Mouse (Mus musculus): ENCODE data around the gene Frrs1. TPM values are rescaled to one million over a fixed set of nuclear protein-coding genes. Genes with fewer than 3 reads are reported as not detected.
A peak's percentile ranks its signal among the peaks of the same experiment; 100 is the strongest.

Gene Frrs1
- polyA plus RNA-seq, 1 experiment from 2014 or later, result 9.4 TPM

GRCm38 (mm10) chr3:116914931-116915330, 55.7 kb downstream of the Frrs1 start:
- Histone ChIP-seq H3K36me3 (no peaks in the 10 kb centered on the region), H3K27me3 (no peaks in the 10 kb centered on the region), H3K4me2 (no peak overlapping the region), H3K9ac (replicated peaks) (no peak overlapping the region), H3K4me1 (replicated peaks) (no peaks in the 10 kb centered on the region), H3K4me3 (replicated peaks) (no peak overlapping the region), H3K9me3 (no peaks in the 10 kb centered on the region), H3K27ac (no peak overlapping the region)
- ATAC-seq (ENCODE audit: insufficient number of reproducible peaks, insufficient read depth, low FRiP score, low TSS enrichment, low read depth), result no peak
- WGBS, result 84% methylated on average over 3 of the region's 3 CpGs

- ATAC-seq (ENCODE audit: insufficient number of reproducible peaks, insufficient read depth, low FRiP score, low TSS enrichment, low read depth), result no peak
- Histone ChIP-seq H3K9ac (replicated peaks) (no peak overlapping the region), H3K4me1 (replicated peaks) (no peaks in the 10 kb centered on the region), H3K4me2 (no peak overlapping the region), H3K36me3 (no peaks in the 10 kb centered on the region), H3K27ac (no peak overlapping the region), H3K27me3 (no peaks in the 10 kb centered on the region), H3K4me3 (replicated peaks) (no peak overlapping the region), H3K9me3 (no peaks in the 10 kb centered on the region)
- 90% methylated on average over 4 of the region's 4 CpGs for WGBS
These were observed 57.8 kb downstream of the Frrs1 start for GRCm38 (mm10) chr3:116917016-116917415.

GRCm38 (mm10) chr3:116921535-116921934, 62.3 kb downstream of the Frrs1 start:
- ATAC-seq (ENCODE audit: insufficient number of reproducible peaks, insufficient read depth, low FRiP score, low TSS enrichment, low read depth), result no peak
- WGBS, result 88% methylated on average over 3 of the region's 3 CpGs
- no peak overlapping the region for H3K27ac ChIP-seq
- H3K4me3 ChIP-seq (replicated peaks), result no peak overlapping the region
- H3K9ac ChIP-seq (replicated peaks), result no peak overlapping the region
- H3K4me2 ChIP-seq, result no peak overlapping the region
- H3K27me3 ChIP-seq, result no peaks in the 10 kb centered on the region
- H3K36me3 ChIP-seq, result no peaks in the 10 kb centered on the region
- H3K4me1 ChIP-seq (replicated peaks), result no peaks in the 10 kb centered on the region
- no peaks in the 10 kb centered on the region for H3K9me3 ChIP-seq

- Histone ChIP-seq H3K4me1 (replicated peaks) (no peaks in the 10 kb centered on the region), H3K4me3 (replicated peaks) (no peak overlapping the region), H3K27ac (no peak overlapping the region), H3K4me2 (peak overlapping the region; percentile 32; the same call in 1 of the 2 replicates), H3K36me3 (no peaks in the 10 kb centered on the region), H3K9ac (replicated peaks) (no peak overlapping the region), H3K27me3 (no peaks in the 10 kb centered on the region), H3K9me3 (no peaks in the 10 kb centered on the region)
- 35% methylated on average over 12 of the region's 12 CpGs for WGBS
- no peak for ATAC-seq (ENCODE audit: insufficient number of reproducible peaks, insufficient read depth, low FRiP score, low TSS enrichment, low read depth)
These were observed 63.8 kb downstream of the Frrs1 start for GRCm38 (mm10) chr3:116923042-116923441.

GRCm38 (mm10) chr3:116928994-116929393, 69.7 kb downstream of the Frrs1 start:
- Histone ChIP-seq H3K4me1 (replicated peaks) (no peaks in the 10 kb centered on the region), H3K27ac (0 out of 2 replicates have a peak overlapping the region, but pooled peaks have one; percentile 2), H3K9ac (replicated peaks) (no peak overlapping the region), H3K4me3 (replicated peaks) (no peak overlapping the region), H3K9me3 (no peaks in the 10 kb centered on the region), H3K36me3 (no peaks in the 10 kb centered on the region), H3K27me3 (no peaks in the 10 kb centered on the region), H3K4me2 (no peak overlapping the region)
- 86% methylated on average over 4 of the region's 4 CpGs for WGBS
- no peak for ATAC-seq (ENCODE audit: insufficient number of reproducible peaks, insufficient read depth, low FRiP score, low TSS enrichment, low read depth)

- Histone ChIP-seq H3K36me3 (no peaks in the 10 kb centered on the region), H3K4me3 (replicated peaks) (no peak overlapping the region), H3K27me3 (no peaks in the 10 kb centered on the region), H3K4me2 (no peak overlapping the region), H3K4me1 (replicated peaks) (no peaks in the 10 kb centered on the region), H3K27ac (no peak overlapping the region), H3K9me3 (no peaks in the 10 kb centered on the region), H3K9ac (replicated peaks) (no peak overlapping the region)
- 93% methylated on average over 1 of the region's 1 CpGs for WGBS
- ATAC-seq (ENCODE audit: insufficient number of reproducible peaks, insufficient read depth, low FRiP score, low TSS enrichment, low read depth), result no peak
These were observed 73.9 kb downstream of the Frrs1 start for GRCm38 (mm10) chr3:116933158-116933557.

- H3K36me3 ChIP-seq, result no peaks in the 10 kb centered on the region
- no peaks in the 10 kb centered on the region for H3K27me3 ChIP-seq
- H3K4me1 ChIP-seq (replicated peaks), result no peaks in the 10 kb centered on the region
- H3K4me3 ChIP-seq (replicated peaks), result no peak overlapping the region
- ATAC-seq (ENCODE audit: insufficient number of reproducible peaks, insufficient read depth, low FRiP score, low TSS enrichment, low read depth), result no peak
- 0 out of 2 replicates have a peak, but pooled peaks cover 6% of the 10 kb centered on the region for H3K9me3 ChIP-seq
- no peak overlapping the region for H3K27ac ChIP-seq
- WGBS, result 56% methylated on average over 4 of the region's 4 CpGs
- no peak overlapping the region for H3K4me2 ChIP-seq
- no peak overlapping the region for H3K9ac ChIP-seq (replicated peaks)
These were observed 77.8 kb downstream of the Frrs1 start for GRCm38 (mm10) chr3:116936934-116937691.

- no peak overlapping the region for H3K27ac ChIP-seq
- H3K4me3 ChIP-seq (replicated peaks), result no peak overlapping the region
- WGBS, result 75% methylated on average over 10 of the region's 10 CpGs
- no peaks in the 10 kb centered on the region for H3K27me3 ChIP-seq
- H3K4me1 ChIP-seq (replicated peaks), result no peaks in the 10 kb centered on the region
- no peak overlapping the region for H3K9ac ChIP-seq (replicated peaks)
- no peaks in the 10 kb centered on the region for H3K36me3 ChIP-seq
- 0 out of 2 replicates have a peak, but pooled peaks cover 6% of the 10 kb centered on the region for H3K9me3 ChIP-seq
- no peak overlapping the region for H3K4me2 ChIP-seq
- no peak for ATAC-seq (ENCODE audit: insufficient number of reproducible peaks, insufficient read depth, low FRiP score, low TSS enrichment, low read depth)
These were observed 81.7 kb downstream of the Frrs1 start for GRCm38 (mm10) chr3:116940804-116941558.

GRCm38 (mm10) chr3:116941559-116942117, 82.4 kb downstream of the Frrs1 start:
- Histone ChIP-seq H3K27me3 (no peaks in the 10 kb centered on the region), H3K4me3 (replicated peaks) (no peak overlapping the region), H3K36me3 (no peaks in the 10 kb centered on the region), H3K4me1 (replicated peaks) (no peaks in the 10 kb centered on the region), H3K4me2 (no peak overlapping the region), H3K9me3 (0 out of 2 replicates have a peak, but pooled peaks cover 6% of the 10 kb centered on the region), H3K9ac (replicated peaks) (no peak overlapping the region), H3K27ac (no peak overlapping the region)
- no peak for ATAC-seq (ENCODE audit: insufficient number of reproducible peaks, insufficient read depth, low FRiP score, low TSS enrichment, low read depth)
- WGBS, result 96% methylated on average over 1 of the region's 1 CpGs

- Histone ChIP-seq H3K4me1 (replicated peaks) (no peaks in the 10 kb centered on the region), H3K9me3 (0 out of 2 replicates have a peak, but pooled peaks cover 6% of the 10 kb centered on the region), H3K9ac (replicated peaks) (no peak overlapping the region), H3K27ac (no peak overlapping the region), H3K27me3 (no peaks in the 10 kb centered on the region), H3K36me3 (no peaks in the 10 kb centered on the region), H3K4me2 (no peak overlapping the region), H3K4me3 (replicated peaks) (no peak overlapping the region)
- no peak for ATAC-seq (ENCODE audit: insufficient number of reproducible peaks, insufficient read depth, low FRiP score, low TSS enrichment, low read depth)
- WGBS, result 69% methylated on average over 6 of the region's 6 CpGs
These were observed 83.5 kb downstream of the Frrs1 start for GRCm38 (mm10) chr3:116942751-116943150.

- H3K36me3 ChIP-seq, result no peaks in the 10 kb centered on the region
- no peak for ATAC-seq (ENCODE audit: insufficient number of reproducible peaks, insufficient read depth, low FRiP score, low TSS enrichment, low read depth)
- WGBS, result 69% methylated on average over 4 of the region's 4 CpGs
- H3K4me1 ChIP-seq (replicated peaks), result no peaks in the 10 kb centered on the region
- H3K27me3 ChIP-seq, result no peaks in the 10 kb centered on the region
- no peak overlapping the region for H3K27ac ChIP-seq
- H3K4me3 ChIP-seq (replicated peaks), result no peak overlapping the region
- H3K4me2 ChIP-seq, result no peak overlapping the region
- H3K9me3 ChIP-seq, result 0 out of 2 replicates have a peak, but pooled peaks cover 4% of the 10 kb centered on the region
- no peak overlapping the region for H3K9ac ChIP-seq (replicated peaks)
These were observed 84.2 kb downstream of the Frrs1 start for GRCm38 (mm10) chr3:116943422-116943821.
